Mouse (Mus musculus): ENCODE results near the gene Hist1h2bp.

DNA sequence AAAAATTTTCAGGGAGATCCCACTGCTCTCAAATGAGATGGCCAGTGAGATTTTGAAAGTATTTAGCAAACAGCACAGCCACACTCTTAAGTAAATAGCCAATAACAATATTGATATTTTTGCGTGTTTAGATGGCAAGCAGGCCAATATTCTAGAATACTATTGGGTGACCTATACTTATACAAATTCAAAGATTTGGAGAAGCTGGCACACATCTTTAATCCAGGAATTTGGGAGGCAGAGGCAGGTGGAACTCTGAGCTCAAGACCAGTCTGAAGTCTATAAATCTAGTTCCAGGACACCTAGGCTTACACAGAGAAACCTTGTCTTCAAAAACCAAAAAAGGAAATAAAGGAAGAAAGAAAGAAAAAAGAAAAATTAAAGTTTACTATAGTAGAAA is 5.6 kb upstream of the Hist1h2bp start:
- TF ChIP-seq CTCF (conservative IDR thresholded peaks at IDR 0.05; ENCODE audit: insufficient read depth, insufficient read length, low read depth, low read length) = no peak
- TF ChIP-seq POLR2A (IDR thresholded peaks at IDR 0.05; ENCODE audit: low read depth, low read length) = no peak
